In the genomic region with DNA sequence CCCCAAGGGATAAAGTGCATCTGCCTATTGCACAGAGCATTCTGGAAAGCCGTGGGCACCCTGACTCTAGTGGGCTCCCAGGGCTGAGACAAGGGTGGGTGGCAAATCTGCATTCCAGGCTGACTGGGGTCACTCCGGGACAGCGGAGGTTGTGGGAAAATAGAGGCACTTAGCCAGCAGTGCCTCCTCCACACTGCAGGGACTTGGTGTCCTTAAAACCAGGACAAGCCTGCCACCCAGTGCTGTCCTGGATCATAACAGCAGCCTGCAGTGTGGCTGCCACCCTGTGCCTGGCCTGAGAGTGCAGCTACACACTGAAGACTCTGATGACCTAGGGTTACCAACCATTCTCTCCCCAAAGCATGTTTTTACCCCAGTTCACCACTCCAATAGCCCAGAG, we compare ENCODE assay signal across 10 mouse cellular contexts. TPM values are rescaled to one million over a fixed set of nuclear protein-coding genes. Genes with fewer than 3 reads are reported as not detected.
A peak's percentile ranks its signal among the peaks of the same experiment; 100 is the strongest.
DNase-seq lines count a peak whose midpoint lies in the region; ATAC-seq lines count a peak whose summit lies in the region.
"Had no signal": no experiment of that assay in that cellular context is flagged by ENCODE, and none has a peak within 500 bp of the region (broad histone marks: within the 10 kb centered on the region; RNA-seq: fewer than 3 reads in every experiment).

No protein-coding gene starts in this region.

- WGBS in heart, embryonic 12.5 days = 47% methylated on average over 3 of the region's 3 CpGs

- no peaks in the 10 kb centered on the region for H3K36me3 ChIP-seq in heart, embryonic 12.5 days
- H3K36me3 ChIP-seq: embryonic facial prominence, embryonic 15.5 days; lung, embryonic 15.5 days had no signal

- H3K9me3 ChIP-seq in heart, embryonic 12.5 days (replicated peaks) = no peaks in the 10 kb centered on the region
- H3K9me3 ChIP-seq: embryonic facial prominence, embryonic 15.5 days; lung, embryonic 15.5 days had no signal

- DNase-seq in heart, adult 11 months = peak; percentile 90
- DNase-seq in NIH3T3 (ENCODE audit: low read depth) = peak; percentile 6
- peak; percentile 34 for DNase-seq in embryo, embryonic 10.5 days (ENCODE audit: low spot score)
- peak; percentile 28 for DNase-seq in kidney, postnatal 10 days
- DNase-seq in mesoderm, embryonic 11.5 days (ENCODE audit: low read depth, low spot score) = peak; percentile 20
- no peak for DNase-seq in thymus, postnatal 25 days

- no peak overlapping the region for H3K4me2 ChIP-seq in heart, embryonic 12.5 days
- H3K4me2 ChIP-seq: embryonic facial prominence, embryonic 15.5 days; lung, embryonic 15.5 days had no signal

- no peak overlapping the region for H3K9ac ChIP-seq in heart, embryonic 12.5 days
- H3K9ac ChIP-seq: embryonic facial prominence, embryonic 15.5 days; lung, embryonic 15.5 days had no signal

- H3K4me3 ChIP-seq in heart, embryonic 12.5 days = no peak overlapping the region
- H3K4me3 ChIP-seq: embryonic facial prominence, embryonic 15.5 days; lung, embryonic 15.5 days had no signal

- no peak for ATAC-seq in heart, embryonic 12.5 days (ENCODE audit: insufficient number of reproducible peaks, low FRiP score)
- ATAC-seq in activated CD4-positive, CD25-positive, alpha-beta regulatory T cell, adult 4 months = no peak

- peaks cover 21% of the 10 kb centered on the region for H3K27me3 ChIP-seq in heart, embryonic 12.5 days (replicated peaks)
- H3K27me3 ChIP-seq: embryonic facial prominence, embryonic 15.5 days; lung, embryonic 15.5 days had no signal

- H3K27ac ChIP-seq in heart, embryonic 12.5 days (ENCODE audit: poor library complexity, severe bottlenecking) = no peak overlapping the region
- H3K27ac ChIP-seq: embryonic facial prominence, embryonic 15.5 days; lung, embryonic 15.5 days had no signal

- H3K4me1 ChIP-seq in heart, embryonic 12.5 days (replicated peaks) = no peaks in the 10 kb centered on the region
- H3K4me1 ChIP-seq: embryonic facial prominence, embryonic 15.5 days; lung, embryonic 15.5 days had no signal

RNA-seq across cellular contexts. Expression of gene Atp2b2, which starts 34.1 kb away (rescaled TPM):
- 0.03 and 0.10 TPM in 2 replicates for polyA plus RNA-seq in heart, embryonic 12.5 days (2016; fragmentation: Nextera tagmentation; extraction: Ambion mirVana)
- polyA plus RNA-seq in activated CD4-positive, CD25-positive, alpha-beta regulatory T cell, adult 4 months (2017; shearing (Covaris generic)) = under 1 TPM in 1 of 2 experiments, not detected in 1; 0.05 TPM

RNA-seq across cellular contexts. Expression of gene Slc6a11, which starts 54.5 kb away (rescaled TPM):
- not detected in 2 replicates for polyA plus RNA-seq in heart, embryonic 12.5 days (2016; fragmentation: Nextera tagmentation; extraction: Ambion mirVana)
- not detected for polyA plus RNA-seq in activated CD4-positive, CD25-positive, alpha-beta regulatory T cell, adult 4 months (2017; shearing (Covaris generic))
